Mouse (Mus musculus) brain, embryonic 14.5 days (tissue): ENCODE data around the gene Rhbdl1. TPM values are rescaled to one million over a fixed set of nuclear protein-coding genes. Genes with fewer than 3 reads are reported as not detected.
"Not testable (repeated sequence)": the region's sequence is repeated elsewhere in the genome, so short reads cannot be mapped to it uniquely, and the experiment has no call there.

Source experiments
- DNase-seq: peaks from one replicate; pipeline ENCODE4 v3.0.0-alpha.2; 2011; ENCODE audit warnings: low read depth
- CTCF ChIP-seq: fragments of 200-500 bp; IDR thresholded peaks from 2 replicates; pipeline ENCODE4 v1.5.1; 2012; ENCODE audit warnings: inconsistent platforms, mild to moderate bottlenecking, moderate library complexity, borderline replicate concordance; ENCODE audit not compliant: insufficient read depth, insufficient read length; ENCODE audit errors: extremely low read depth
- POLR2A ChIP-seq: fragments of 200-500 bp; IDR thresholded peaks from 2 replicates; pipeline ENCODE4 v1.6.1; 2012; ENCODE audit warnings: mild to moderate bottlenecking, inconsistent platforms, borderline replicate concordance; ENCODE audit not compliant: poor library complexity, insufficient read depth, insufficient read length, severe bottlenecking; ENCODE audit errors: extremely low read depth
- polyA plus RNA-seq: library from polyadenylated mRNA; depleted of rRNA; stranded (reverse); fragments of >200 nt; gene quantifications from 2 replicates; pipeline ENCODE4 v1.2.3, GENCODE M21; 2012

Gene Rhbdl1
- polyA plus RNA-seq, 1 experiment: 56.2 TPM

DNA sequence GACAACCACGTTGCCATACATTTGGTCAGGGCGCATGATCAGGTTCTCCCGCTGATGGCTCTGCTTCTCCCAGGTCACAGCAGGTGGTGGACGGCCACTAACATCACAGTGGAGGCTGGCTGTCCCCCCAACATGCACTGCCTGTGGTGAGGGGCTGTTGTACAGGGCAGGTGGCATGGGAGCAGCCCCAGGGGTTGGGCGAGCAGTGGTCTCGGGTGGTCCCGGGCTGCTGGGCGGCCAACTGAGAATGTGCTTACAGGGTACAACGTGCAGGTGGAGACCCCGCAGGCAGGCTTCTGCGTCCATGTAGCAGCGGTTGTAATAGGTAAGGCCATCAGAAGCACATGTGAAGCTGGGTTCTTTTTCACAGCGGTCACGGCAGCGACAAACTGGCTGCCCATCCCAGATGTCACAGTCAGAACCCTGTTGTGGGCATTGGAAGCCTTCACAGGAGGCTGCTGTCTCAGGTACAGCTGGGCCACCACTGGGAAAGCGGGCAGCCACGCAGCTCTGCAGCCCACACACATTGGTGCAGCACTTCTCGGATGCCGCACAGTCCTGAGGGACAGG, 41.6 kb upstream of the Rhbdl1 start:
- TF ChIP-seq CTCF (no peak), POLR2A (no peak)
- no peak for DNase-seq

DNA sequence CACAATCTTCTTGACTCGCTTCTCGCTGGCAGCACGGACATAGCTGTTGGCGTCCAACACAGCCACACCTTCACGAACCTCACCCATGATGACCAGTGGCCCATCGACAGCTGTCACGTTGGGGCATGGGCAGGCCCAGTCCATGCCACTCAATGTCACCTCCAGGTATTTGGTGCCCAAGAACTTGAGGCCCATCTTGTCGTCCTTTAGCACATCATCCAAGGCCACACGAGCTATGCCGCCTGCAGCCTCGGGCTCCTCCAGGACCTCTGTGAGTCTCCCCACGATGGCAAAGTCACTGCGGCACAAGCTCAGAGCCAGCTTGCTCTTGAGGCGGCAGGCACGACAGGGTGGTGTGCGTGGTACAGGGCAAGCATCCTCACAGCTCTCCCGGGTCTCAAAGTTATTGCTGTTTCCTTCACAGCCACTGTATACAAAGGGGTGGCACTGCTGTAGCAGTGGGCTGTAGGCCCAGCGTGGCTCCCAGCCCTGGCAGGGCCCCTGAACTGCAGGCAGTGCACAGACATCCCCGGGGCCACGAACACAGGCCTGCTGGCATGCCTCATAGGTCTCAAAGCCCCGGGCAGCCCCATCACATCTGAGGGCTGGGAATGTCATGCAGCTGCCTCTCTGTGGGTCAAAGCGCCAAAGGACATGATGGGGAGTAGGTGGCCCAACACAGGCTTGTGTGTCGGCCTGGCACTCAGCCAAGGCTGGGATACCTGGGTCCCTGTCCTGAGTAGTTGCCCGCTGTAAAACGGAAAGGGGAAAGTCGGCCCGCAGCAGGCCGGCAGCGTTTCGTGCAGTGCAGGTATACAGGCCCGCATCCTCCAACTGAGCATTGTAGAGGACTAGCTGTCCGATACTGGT, 40.9 kb upstream of the Rhbdl1 start:
- DNase-seq: no peak
- TF ChIP-seq POLR2A (no peak), CTCF (no peak)

DNA sequence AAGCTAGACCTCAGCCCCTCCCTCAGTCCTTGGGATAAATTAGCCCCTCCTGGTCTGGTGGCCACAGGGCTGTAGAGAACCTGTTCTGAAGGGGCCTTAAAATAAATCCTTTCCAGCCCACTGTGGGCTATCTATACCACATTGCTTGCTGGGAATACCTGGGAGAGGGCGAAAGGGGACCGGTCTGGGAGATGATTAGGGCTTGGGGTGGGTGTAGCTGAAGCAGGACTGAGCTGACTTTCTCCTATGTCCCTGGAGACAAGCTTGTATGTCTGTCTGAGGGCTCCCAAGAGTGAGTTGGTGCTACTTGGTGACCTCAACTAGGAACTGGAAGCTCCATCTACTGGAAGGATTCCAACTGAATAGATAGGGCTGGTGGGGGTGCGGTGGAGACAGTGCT, 39.9 kb upstream of the Rhbdl1 start:
- TF ChIP-seq CTCF (no peak), POLR2A (no peak)

DNA sequence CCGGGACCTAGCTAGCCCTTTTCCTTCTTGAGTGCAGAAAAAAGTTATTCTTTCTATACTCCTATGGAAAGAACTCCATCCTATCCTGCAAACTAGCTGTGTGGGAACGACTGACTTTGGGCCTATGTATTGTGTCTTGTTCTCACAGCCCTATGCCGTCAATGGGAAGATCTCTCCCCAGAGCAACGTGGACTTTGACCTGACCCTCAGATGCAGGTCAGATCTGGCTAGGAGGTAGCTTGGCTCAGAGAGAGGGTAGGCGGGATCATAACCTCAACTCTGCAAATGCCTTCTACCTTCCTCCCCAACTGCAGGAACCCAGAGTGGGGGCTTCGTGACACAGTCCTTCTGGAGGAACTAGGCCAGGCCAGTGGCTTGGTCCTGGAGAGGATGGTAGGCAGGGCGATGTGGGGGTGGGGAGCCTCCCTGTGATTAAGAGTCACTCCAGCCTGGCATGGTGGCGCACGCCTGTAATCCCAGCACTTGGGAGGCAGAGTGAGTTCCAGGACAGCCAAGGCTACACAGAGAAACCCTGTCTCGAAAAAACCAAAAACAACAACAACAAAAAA, 39.3 kb upstream of the Rhbdl1 start:
- no peak for DNase-seq
- TF ChIP-seq CTCF (no peak), POLR2A (no peak)

More for the DNA sequence above, 39.9 kb upstream of the Rhbdl1 start:
- no peak for DNase-seq

DNA sequence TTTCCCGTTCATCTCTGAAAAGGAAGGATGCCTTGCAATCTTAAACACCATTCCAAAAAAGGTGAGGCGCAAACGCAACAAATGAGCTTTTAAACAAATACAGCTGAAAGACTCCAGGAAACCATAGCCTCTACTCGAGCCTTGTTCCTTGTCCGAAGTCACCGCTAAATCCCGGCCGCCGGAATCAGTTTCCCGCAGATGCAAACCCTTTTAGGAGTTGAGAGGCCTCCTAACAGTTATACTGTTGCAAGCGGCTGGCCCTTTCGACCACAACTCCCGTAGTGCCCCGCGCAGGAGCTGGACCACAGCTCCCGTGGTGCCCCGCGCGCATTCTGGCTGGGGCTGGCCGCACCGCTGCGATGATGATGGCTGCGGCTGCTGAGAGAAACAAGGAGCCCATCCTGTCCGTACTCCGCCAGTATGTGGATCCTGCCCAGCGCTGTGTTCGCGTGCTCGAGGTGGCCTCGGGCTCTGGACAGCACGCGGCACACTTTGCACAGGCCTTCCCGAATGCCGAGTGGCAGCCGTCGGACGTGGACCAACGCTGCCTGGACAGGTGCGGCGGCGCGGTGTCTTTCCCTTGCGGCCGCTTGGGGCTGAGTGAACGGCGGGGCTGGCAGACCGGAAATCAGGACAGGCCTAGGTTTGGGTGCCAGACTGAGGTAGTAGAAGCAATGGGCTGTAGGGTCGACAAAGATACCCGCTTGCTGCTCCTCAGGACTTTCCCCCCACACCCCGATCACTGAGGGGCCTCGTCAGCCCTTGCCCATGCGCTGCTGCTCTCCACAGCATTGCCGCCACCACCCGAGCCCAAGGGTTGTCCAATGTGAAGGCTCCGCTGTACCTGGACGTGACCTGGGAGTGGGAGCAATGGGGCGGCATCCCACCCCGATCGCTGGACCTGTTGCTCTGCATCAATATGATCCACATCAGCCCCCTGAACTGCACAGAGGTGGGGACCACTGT, 38.4 kb upstream of the Rhbdl1 start:
- DNase-seq: peak; percentile 96
- TF ChIP-seq CTCF: no peak
- peak; percentile 80; the same call in 1 of the 2 replicates for TF ChIP-seq POLR2A

DNA sequence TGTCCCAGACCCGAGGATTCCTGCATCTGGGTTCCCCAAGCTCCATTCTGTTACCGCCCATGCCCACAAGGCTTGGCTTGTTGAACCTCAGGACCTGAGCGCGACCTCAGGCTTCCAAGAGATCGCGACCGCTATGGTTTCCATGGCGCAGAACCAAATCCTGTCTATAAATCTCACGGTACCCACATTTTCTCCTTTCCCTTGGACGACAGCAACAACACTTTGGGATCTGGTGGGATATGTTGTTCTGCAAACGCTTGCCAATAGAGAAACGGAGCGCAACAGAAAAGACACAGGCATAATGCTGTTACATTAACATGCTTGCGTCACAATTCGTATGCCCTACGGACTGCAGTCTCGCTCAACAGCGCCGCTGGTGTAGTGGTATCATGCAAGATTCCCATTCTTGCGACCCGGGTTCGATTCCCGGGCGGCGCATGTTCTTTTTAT, 37.7 kb upstream of the Rhbdl1 start, which contains the start of gene Mettl26:
TSS of gene Mettl26 (plus strand) at position 354 of the 450 bp plus-strand sequence.
- TF ChIP-seq CTCF: no peak; the same call in 1 of the 2 replicates
- TF ChIP-seq POLR2A: no peak
- DNase-seq: peak; percentile 97

DNA sequence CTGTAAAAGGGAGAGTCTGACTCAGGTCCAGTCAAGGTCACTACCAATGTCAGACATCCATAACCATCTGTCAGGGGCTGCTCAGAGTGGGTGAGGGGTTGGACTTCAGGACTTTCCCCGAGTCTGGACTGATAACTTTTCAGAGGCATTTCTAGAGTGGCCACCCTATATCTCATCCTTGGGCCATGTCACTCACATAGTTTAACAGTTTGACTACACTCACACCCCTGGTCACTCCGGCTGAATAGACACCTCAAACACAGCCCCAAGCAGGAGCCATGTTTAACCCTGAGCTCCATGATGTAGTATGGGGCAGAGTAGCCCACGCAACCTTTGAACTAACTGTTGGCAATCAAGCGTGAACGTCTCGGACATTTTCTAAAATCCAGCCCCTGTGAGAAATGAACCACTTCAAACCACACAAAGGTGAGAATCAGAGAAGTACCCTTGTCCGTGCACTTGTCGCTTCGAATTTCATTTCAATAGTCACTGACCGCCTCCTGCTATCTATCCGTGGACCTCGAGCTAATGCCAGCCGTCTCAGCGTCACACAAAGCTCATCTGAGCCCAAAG, 37.1 kb upstream of the Rhbdl1 start:
- no peak for TF ChIP-seq CTCF
- TF ChIP-seq POLR2A: no peak
- DNase-seq: no peak

DNA sequence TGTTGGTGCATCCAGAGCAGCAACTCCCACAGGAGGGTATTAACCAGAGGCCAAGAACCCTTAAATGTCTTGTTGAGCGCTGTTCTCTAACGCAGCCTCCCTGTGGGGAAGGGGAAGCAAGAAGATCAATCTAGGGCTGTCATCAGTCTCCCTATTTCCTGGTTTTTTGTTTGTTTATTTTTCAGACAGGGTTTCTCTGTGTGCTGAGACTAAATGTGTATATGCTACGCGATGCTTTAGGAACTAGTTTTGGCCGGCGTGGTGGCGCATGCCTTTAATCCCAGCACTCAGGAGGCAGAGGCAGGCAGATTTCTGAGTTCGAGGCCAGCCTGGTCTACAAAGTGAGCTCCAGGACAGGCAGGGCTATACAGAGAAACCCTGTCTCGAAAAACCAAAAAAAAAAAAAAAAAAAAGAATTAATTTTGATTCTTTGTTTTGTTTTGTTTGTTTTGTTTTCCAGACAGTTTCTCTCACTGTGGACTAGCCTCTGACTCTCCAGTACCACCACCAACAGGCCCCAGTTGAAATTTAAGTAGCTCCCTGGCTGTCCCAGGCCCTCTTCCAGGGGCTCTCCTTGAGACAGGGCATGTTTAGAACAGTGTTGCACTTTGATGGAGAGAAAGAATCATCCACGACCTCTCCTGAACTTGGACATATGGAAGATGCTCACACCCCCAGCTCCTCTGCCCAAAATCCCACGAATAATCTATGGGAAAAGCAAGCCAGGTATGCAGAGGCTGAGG, 36.5 kb upstream of the Rhbdl1 start:
- DNase-seq: no peak
- no peak for TF ChIP-seq CTCF
- no peak for TF ChIP-seq POLR2A

DNA sequence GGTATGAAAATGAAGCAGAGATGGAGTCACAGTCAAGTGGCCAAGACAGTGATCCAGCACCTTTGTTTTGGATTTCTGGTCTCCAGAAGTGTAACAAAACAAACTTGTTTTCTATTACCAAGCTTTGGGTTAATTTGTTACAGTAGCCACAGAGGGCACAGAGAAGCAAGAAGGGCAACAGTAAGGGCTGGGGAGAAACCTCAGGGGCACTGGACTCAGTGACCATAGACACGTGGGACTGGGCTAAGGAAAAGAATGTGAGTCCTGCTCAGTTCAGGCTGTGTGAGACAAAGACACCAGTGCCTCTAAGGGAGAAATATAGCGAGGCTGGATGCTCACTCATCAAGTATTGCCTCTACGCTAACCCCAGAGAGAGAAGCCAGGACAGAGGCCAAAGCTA, 35.6 kb upstream of the Rhbdl1 start:
- no peak for TF ChIP-seq CTCF
- no peak for TF ChIP-seq POLR2A
- DNase-seq: no peak

DNA sequence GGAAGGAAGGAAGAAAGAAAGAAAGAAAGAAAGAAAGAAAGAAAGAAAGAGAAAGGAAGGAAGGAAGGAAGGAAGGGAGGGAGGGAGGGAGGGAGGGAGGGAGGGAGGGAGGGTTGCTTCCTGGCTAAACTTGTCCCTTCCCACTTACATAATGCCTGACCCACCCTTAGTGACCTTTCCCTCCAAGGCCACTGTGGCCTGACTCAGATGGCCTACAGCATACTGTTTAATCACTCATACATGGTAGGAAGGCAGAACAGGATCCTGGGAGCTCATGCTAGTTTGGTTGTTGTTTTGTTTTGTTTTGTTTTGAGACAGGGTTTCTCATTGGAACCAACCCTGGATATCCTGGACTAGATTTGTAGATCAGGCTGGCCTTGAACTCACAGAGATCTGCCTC, 34.5 kb upstream of the Rhbdl1 start:
- not testable (repeated sequence) for DNase-seq

DNA sequence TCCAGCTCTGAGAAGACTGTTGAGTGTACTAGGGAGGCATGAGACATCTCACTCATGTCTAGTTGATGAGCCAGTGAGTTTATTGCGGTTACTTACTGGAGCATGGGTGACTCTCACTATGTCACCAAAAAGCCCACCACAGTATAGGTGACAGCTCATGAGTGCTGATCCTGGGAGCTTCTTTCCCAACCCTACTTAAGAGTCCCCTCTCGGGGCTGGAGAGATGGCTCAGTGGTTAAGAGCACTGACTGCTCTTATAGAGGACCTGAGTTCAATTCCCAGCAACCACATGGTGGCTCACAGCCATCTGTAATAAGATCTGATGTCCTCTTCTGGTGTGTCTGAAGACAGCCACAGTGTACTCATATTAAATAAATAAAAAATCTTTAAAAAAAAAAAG, 32.9 kb upstream of the Rhbdl1 start:
- no peak for DNase-seq
- TF ChIP-seq POLR2A (no peak), CTCF (no peak)
